Mouse (Mus musculus) olfactory bulb, adult 2 months (tissue): ENCODE data around the gene Depdc5.

ENCODE experiments used
- CTCF ChIP-seq: fragments of 200-500 bp; IDR thresholded peaks from 2 replicates; pipeline ENCODE4 v1.5.1; 2012; ENCODE audit warnings: low read depth, mild to moderate bottlenecking, low read length, moderate library complexity; ENCODE audit not compliant: insufficient read depth
- POLR2A ChIP-seq: fragments of 200-500 bp; IDR thresholded peaks from 2 replicates; pipeline ENCODE4 v1.6.1; 2012; ENCODE audit warnings: mild to moderate bottlenecking, low read depth, low read length, moderate library complexity; ENCODE audit not compliant: insufficient read depth

DNA sequence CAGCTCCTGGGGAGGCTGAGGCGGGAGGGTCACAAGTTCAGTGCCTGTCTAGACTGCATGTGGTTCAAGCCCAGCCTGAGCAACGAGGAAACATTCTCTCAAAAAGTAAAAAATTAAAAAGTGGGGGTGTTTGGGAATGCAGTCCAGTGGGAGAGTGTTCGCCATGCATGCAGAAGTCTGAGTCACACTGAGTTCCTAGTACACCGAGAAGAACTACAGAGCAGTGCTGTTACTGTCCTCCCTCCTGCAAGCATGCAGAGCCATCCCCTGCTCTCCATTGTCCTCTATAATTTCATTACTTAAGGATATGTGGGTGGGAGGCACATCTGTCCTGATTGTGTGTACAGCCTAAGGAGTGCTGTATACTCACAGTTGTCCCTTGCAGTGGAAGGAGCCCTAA lies 59.4 kb downstream of the Depdc5 start:
- TF ChIP-seq CTCF (no peak), POLR2A (no peak)
